24 mouse cellular contexts compared by ENCODE assay signal in the genomic region with DNA sequence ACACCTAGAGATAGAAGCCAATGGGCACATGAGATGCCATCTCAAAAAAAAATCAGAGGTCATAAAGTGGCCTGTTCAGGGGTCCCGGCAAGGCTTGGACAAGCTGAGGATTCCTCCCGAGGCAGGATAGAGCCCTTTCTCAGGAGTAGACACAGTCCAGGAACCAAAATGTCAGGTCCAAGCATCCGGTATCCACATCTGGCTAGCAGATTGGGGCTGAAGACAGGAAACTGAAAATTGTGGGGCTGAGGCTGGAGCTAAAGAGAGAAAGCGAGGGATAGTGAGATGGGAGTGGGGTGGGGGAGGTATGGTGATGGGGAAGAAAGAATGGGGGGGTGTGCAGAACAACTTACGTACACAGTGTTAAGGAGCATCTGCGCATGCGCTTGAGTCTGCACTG. TPM values are rescaled to one million over a fixed set of nuclear protein-coding genes. Genes with fewer than 3 reads are reported as not detected.
"Had no signal": no experiment of that assay in that cellular context is flagged by ENCODE, and none has a peak within 500 bp of the region (broad histone marks: within the 10 kb centered on the region; RNA-seq: fewer than 3 reads in every experiment).

No protein-coding gene starts in this region.

- H3K4me3 ChIP-seq: layer of hippocampus, adult 2 months; limb, embryonic 13.5 days; liver, embryonic 12.5 days; liver, embryonic 15.5 days; midbrain, embryonic 12.5 days; myocyte; stomach, embryonic 15.5 days had no signal

- H3K27me3 ChIP-seq: limb, embryonic 13.5 days; liver, embryonic 12.5 days; liver, embryonic 15.5 days; midbrain, embryonic 12.5 days; stomach, embryonic 15.5 days had no signal

- ATAC-seq: intestine, postnatal 0 days; liver, embryonic 12.5 days; midbrain, embryonic 16.5 days had no signal

- H3K36me3 ChIP-seq: liver, embryonic 12.5 days; liver, embryonic 15.5 days; midbrain, embryonic 12.5 days; stomach, embryonic 15.5 days had no signal

- DNase-seq: kidney, adult 2 months; kidney, postnatal 25 days; layer of hippocampus, adult 9-11 months; liver; lung, adult 2 months; lung, postnatal 14 days; right cerebral cortex, adult 18-20 months; right cerebral cortex, postnatal 14 days; right cerebral cortex, postnatal 4 days; thymus, adult 2 months; thymus, postnatal 14 days; thymus, postnatal 4 days had no signal

- H3K27ac ChIP-seq: kidney, postnatal 0 days; layer of hippocampus, adult 2 months; limb, embryonic 13.5 days; liver, embryonic 12.5 days; liver, embryonic 15.5 days; macrophage; midbrain, embryonic 12.5 days; stomach, embryonic 15.5 days had no signal

- H3K4me1 ChIP-seq: liver, embryonic 12.5 days; liver, embryonic 15.5 days; stomach, embryonic 15.5 days had no signal

- H3K9ac ChIP-seq: limb, embryonic 13.5 days; liver, embryonic 12.5 days; liver, embryonic 15.5 days; midbrain, embryonic 12.5 days; stomach, embryonic 15.5 days had no signal

- H3K4me2 ChIP-seq: limb, embryonic 13.5 days; liver, embryonic 12.5 days; liver, embryonic 15.5 days; midbrain, embryonic 12.5 days; stomach, embryonic 15.5 days had no signal

- H3K9me3 ChIP-seq: liver, embryonic 12.5 days; liver, embryonic 15.5 days; stomach, embryonic 15.5 days had no signal

RNA-seq across cellular contexts. Expression of a gene that starts 25.1 kb away (rescaled TPM):
- total RNA-seq: monocyte, adult 5-6 weeks had no signal
- polyA plus RNA-seq: macrophage, myocyte had no signal
